Mouse (Mus musculus): ENCODE measurements at regions not wholly inside any gene's neighbourhood (a gene's known extent, or its start where the extent isn't known, plus 50 kb on each side); places are given as distances from the start of the nearest gene placed in this dataset.
A peak's percentile ranks its signal among the peaks of the same experiment; 100 is the strongest.

DNA sequence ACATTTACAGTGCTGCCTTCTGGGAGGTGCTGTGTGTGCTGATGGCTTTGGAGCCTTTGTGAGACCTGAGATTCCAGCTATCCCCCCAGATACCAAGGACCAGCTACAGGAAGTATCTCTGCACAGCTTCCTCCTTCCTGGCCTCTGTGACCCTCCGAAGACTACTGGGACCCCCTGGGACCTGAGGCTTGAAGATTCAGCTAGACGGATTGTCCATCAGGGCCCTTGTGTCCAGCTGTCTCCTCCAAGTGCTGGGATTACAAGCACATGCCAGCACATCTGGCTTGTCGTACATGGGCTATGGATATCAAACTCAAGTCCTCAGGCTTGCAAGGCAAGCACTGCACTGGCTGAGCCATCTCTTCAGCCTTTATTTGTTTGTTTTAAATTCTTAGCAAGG, 71.7 kb upstream of the Mpp6 start:
- no peak for ATAC-seq (ENCODE audit: low FRiP score)
- H3K27ac ChIP-seq, result no peak overlapping the region
- H3K4me1 ChIP-seq, result no peaks in the 10 kb centered on the region
- H3K9me3 ChIP-seq, result no peaks in the 10 kb centered on the region
- no peak overlapping the region for H3K4me3 ChIP-seq (replicated peaks)
- H3K27me3 ChIP-seq, result no peaks in the 10 kb centered on the region
- no peak overlapping the region for H3K4me2 ChIP-seq
- whole genome bisulfite sequencing, result 73% methylated on average over 3 of the region's 3 CpGs
- H3K9ac ChIP-seq, result no peak overlapping the region
- no peaks in the 10 kb centered on the region for H3K36me3 ChIP-seq (replicated peaks)

DNA sequence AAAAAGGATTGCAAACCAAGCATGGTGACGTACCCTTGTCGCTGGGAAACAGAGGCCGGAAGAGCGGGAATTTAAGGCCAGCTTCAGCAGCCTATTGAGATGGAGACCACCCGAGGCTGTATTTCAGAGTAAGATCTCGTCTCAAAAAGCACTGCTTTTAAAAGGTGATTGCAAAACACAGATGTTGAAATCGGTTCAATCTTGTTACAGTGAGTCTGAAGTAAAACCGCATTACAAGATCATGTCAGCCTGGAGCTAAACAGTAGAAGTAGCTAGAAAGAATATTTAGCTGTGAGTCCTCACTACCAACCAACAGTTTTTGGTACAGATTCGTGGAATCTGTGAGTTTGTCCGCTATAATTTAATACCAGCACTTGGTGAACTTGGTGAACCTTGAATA, 69.0 kb upstream of the Mpp6 start:
- H3K4me3 ChIP-seq (replicated peaks), result no peak overlapping the region
- H3K36me3 ChIP-seq (replicated peaks), result no peaks in the 10 kb centered on the region
- no peaks in the 10 kb centered on the region for H3K27me3 ChIP-seq
- H3K4me1 ChIP-seq, result no peaks in the 10 kb centered on the region
- ATAC-seq (ENCODE audit: low FRiP score), result no peak
- H3K27ac ChIP-seq, result no peak overlapping the region
- no peak overlapping the region for H3K4me2 ChIP-seq
- 78% methylated on average over 10 of the region's 10 CpGs for WGBS
- H3K9ac ChIP-seq, result no peak overlapping the region
- H3K9me3 ChIP-seq, result no peaks in the 10 kb centered on the region

DNA sequence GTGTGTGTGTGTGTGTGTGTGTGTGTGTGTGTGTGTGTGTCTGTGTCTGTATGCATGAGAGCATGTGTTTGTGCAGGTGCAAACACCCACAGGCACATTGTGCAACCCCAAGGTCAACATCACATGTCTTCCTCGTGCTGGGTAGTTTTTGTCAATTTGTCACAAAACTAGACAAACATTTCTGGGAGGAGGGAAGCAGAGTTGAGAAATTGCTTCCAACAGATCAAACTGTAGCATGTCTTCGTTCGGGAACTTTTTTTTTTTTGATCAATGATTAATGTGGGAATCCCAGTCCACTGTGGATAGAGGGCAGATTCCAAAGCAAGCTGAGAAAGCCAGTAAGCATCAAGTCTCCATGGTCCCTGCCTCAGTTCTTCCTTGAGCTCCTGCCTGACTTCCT, 67.9 kb upstream of the Mpp6 start:
- no peak overlapping the region for H3K4me3 ChIP-seq (replicated peaks)
- ATAC-seq (ENCODE audit: low FRiP score), result no peak
- no peaks in the 10 kb centered on the region for H3K4me1 ChIP-seq
- no peak overlapping the region for H3K4me2 ChIP-seq
- no peaks in the 10 kb centered on the region for H3K9me3 ChIP-seq
- no peak overlapping the region for H3K27ac ChIP-seq
- H3K27me3 ChIP-seq, result no peaks in the 10 kb centered on the region
- WGBS, result 85% methylated on average over 3 of the region's 3 CpGs
- H3K9ac ChIP-seq, result no peak overlapping the region
- no peaks in the 10 kb centered on the region for H3K36me3 ChIP-seq (replicated peaks)

DNA sequence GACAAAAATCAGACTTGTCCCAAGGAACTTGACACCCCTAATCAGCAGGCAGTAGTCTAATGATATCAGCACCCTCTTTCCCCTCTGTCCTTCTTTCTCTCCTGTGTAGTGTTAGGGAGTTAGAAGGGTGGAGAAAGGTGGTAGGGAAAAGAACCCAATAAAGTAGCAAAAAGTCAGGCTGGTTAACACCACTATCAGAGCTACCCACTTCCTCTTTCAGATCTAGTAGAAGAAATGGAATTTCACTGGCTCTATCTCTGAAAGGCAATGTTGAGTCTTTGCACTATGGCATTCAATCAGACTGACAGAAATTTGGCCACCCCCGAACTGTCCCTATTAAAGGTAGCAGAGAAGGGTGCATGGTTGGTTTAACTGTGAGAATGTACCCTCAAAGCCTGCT, 65.9 kb upstream of the Mpp6 start:
- 78% methylated on average over 1 of the region's 1 CpGs for WGBS
- ATAC-seq (ENCODE audit: low FRiP score), result no peak
- H3K4me1 ChIP-seq, result no peaks in the 10 kb centered on the region
- H3K9ac ChIP-seq, result no peak overlapping the region
- no peaks in the 10 kb centered on the region for H3K9me3 ChIP-seq
- H3K27ac ChIP-seq, result no peak overlapping the region
- H3K36me3 ChIP-seq (replicated peaks), result no peaks in the 10 kb centered on the region
- no peaks in the 10 kb centered on the region for H3K27me3 ChIP-seq
- H3K4me2 ChIP-seq, result no peak overlapping the region
- H3K4me3 ChIP-seq (replicated peaks), result no peak overlapping the region

DNA sequence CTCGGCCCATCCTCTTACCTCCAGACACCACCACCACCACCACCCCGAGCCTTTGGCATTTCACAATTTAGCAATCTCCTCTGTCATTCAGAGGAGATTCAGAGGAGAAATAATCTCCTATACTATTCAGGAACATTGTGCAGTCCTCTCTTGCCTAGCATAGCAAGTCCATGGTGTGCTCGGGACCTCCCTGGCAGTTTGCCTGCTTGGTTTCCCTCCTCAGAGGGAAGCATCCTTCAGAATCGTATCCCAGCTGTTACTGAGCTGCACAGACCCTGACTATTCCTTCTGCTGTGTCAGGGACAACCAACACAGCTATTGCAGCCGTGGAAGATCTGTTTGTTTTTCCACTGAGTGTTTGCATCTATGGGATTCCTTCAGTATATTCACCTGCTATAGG, 63.3 kb upstream of the Mpp6 start:
- H3K4me1 ChIP-seq, result no peaks in the 10 kb centered on the region
- H3K9ac ChIP-seq, result no peak overlapping the region
- WGBS, result 77% methylated on average over 5 of the region's 5 CpGs
- no peak overlapping the region for H3K4me2 ChIP-seq
- H3K9me3 ChIP-seq, result no peaks in the 10 kb centered on the region
- no peak overlapping the region for H3K4me3 ChIP-seq (replicated peaks)
- H3K27ac ChIP-seq, result no peak overlapping the region
- no peak for ATAC-seq (ENCODE audit: low FRiP score)
- H3K36me3 ChIP-seq (replicated peaks), result no peaks in the 10 kb centered on the region
- H3K27me3 ChIP-seq, result no peaks in the 10 kb centered on the region

DNA sequence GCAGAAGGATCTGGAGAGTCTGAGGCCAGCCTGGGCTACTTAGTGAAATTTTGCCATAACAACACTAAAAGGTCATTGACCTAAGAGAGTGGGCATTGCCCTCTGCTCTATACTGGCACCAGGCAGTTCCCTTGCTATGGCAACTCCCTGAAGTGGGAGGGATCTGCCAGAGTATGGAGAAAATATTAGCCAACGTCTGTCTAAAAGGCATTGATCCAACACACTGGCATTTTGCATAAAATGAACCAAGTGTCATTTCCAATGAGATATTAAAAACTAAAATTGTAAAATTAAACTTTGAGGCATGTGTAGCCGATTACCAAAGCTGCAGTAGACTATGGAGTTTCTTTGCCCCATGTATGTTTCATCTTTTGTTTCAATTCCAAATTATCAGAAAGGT, 57.6 kb upstream of the Mpp6 start:
- WGBS, result 78% methylated on average over 2 of the region's 2 CpGs
- H3K9me3 ChIP-seq, result no peaks in the 10 kb centered on the region

DNA sequence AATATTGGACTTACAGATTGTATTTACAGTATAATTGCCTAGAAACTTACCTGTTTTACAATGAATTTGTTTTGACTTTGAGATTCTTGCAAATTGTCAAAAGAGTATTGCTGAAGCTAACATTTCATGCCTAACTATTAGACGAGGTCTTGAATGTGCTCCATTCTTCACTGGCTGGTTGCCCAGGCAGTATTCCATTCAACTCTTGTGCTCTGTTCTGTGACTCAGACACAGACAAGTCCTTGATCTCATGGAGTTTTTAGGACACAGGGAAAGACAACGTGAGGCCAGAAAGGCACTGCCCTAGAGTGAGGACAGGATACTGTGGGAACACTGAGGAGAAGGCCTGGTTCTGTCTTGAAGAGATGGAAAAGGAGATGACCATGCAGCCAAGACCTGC, 57.0 kb upstream of the Mpp6 start:
- Histone ChIP-seq H3K27me3 (no peaks in the 10 kb centered on the region), H3K9ac (no peak overlapping the region), H3K4me3 (replicated peaks) (no peak overlapping the region), H3K27ac (no peak overlapping the region), H3K4me2 (no peak overlapping the region), H3K4me1 (peaks cover 7% of the 10 kb centered on the region), H3K36me3 (replicated peaks) (no peaks in the 10 kb centered on the region), H3K9me3 (no peaks in the 10 kb centered on the region)
- no peak for ATAC-seq (ENCODE audit: low FRiP score)
- 62% methylated on average over 2 of the region's 2 CpGs for WGBS

More for the DNA sequence above, 57.6 kb upstream of the Mpp6 start:
- H3K9ac ChIP-seq, result no peak overlapping the region
- no peak overlapping the region for H3K4me3 ChIP-seq (replicated peaks)
- H3K27me3 ChIP-seq, result no peaks in the 10 kb centered on the region
- no peak for ATAC-seq (ENCODE audit: low FRiP score)
- no peak overlapping the region for H3K27ac ChIP-seq
- no peak overlapping the region for H3K4me2 ChIP-seq
- no peaks in the 10 kb centered on the region for H3K36me3 ChIP-seq (replicated peaks)
- peaks cover 7% of the 10 kb centered on the region for H3K4me1 ChIP-seq

DNA sequence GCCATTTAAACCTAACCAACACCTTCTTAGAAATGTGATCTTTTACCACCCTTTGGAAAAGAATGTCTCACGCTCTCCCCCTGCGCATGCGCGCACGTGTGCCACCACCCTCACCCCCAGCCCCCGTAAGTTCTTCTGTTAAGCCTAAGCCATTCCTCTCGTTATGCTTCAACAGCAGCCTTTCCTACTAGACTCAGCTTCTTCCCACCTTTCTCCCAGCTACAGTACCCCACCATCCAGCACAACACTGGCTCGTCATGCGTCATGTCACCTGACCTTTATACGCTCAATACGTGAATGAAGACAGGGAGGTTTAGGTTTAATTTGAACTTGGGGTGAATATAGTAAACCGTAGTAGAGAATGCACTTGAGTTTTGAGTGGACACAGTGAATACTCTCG, 55.8 kb upstream of the Mpp6 start:
- Histone ChIP-seq H3K27ac (no peak overlapping the region), H3K36me3 (replicated peaks) (no peaks in the 10 kb centered on the region), H3K27me3 (no peaks in the 10 kb centered on the region), H3K4me3 (replicated peaks) (no peak overlapping the region), H3K4me2 (peak overlapping the region; percentile 22), H3K4me1 (peaks cover 7% of the 10 kb centered on the region), H3K9me3 (no peaks in the 10 kb centered on the region), H3K9ac (no peak overlapping the region)
- WGBS, result 50% methylated on average over 13 of the region's 13 CpGs
- ATAC-seq (ENCODE audit: low FRiP score), result no peak

DNA sequence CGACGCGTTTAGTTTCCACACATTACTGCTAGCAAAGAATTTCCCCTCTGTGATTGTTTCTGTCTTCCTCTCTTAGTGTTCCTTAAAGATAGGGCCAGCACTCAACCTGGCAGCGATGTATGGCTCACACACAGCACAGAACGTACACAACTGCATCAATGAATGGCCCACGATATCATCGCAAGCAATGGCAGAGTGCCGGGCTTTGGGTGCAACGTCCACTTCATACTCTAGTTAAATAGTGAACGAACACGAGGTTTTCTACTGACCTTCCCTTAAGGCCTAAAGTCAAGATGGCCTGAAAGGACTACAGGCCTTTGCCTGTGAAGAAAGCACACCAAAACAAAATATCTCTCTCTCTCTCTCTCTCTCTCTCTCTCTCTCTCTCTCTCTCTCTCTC, 51.4 kb upstream of the Mpp6 start:
- H3K9ac ChIP-seq, result no peak overlapping the region
- 91% methylated on average over 11 of the region's 11 CpGs for WGBS
- no peak overlapping the region for H3K27ac ChIP-seq
- no peak for ATAC-seq (ENCODE audit: low FRiP score)
- peaks cover 7% of the 10 kb centered on the region for H3K4me1 ChIP-seq
- H3K4me3 ChIP-seq (replicated peaks), result no peak overlapping the region
- no peaks in the 10 kb centered on the region for H3K9me3 ChIP-seq
- H3K36me3 ChIP-seq (replicated peaks), result no peaks in the 10 kb centered on the region
- no peak overlapping the region for H3K4me2 ChIP-seq
- no peaks in the 10 kb centered on the region for H3K27me3 ChIP-seq

DNA sequence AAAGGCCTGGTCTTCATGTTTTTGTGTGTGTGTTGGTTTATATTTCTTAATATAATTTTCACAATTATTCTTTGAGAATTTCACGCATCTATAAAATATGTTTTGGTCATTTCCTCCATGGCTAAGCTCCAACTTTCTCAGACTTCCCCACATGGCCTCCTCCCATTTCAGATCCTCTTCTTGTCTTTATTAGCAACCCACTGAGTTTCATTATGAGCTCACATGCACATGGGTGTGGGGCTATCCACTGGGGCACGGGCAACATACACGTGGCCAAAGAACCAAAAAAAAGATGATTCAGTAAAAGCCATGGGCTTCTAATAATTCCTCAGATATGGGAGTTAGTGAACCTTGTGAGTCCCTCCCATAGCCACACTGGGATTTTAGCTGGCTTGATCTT, 50.1 kb upstream of the Mpp6 start:
- no peak overlapping the region for H3K4me2 ChIP-seq

More for the DNA sequence above, 50.1 kb upstream of the Mpp6 start:
- 88% methylated on average over 3 of the region's 3 CpGs for WGBS
- Histone ChIP-seq H3K4me3 (replicated peaks) (no peak overlapping the region), H3K27ac (no peak overlapping the region), H3K9me3 (no peaks in the 10 kb centered on the region), H3K9ac (no peak overlapping the region), H3K27me3 (no peaks in the 10 kb centered on the region), H3K36me3 (replicated peaks) (no peaks in the 10 kb centered on the region), H3K4me1 (no peaks in the 10 kb centered on the region)
- ATAC-seq (ENCODE audit: low FRiP score), result no peak

Data from forebrain, embryonic 12.5 days (tissue).